Mouse (Mus musculus) kidney, embryonic 16.5 days (tissue): ENCODE measurements around the gene Cox8a. TPM values are rescaled to one million over a fixed set of nuclear protein-coding genes. Genes with fewer than 3 reads are reported as not detected.

Experiments
- ATAC-seq: fragments of 200-750 bp; cut with Nextera tagmentation; 2 replicates; pipeline ENCODE4 v1.8.0; 2017; ENCODE audit warnings: moderate TSS enrichment; ENCODE audit not compliant: low FRiP score, low TSS enrichment
- H3K27ac ChIP-seq: fragments of 300-500 bp; sonication (generic); 2 replicates; pipeline ENCODE4 v1.5.1; 2014; ENCODE audit warnings: low read length
- H3K27me3 ChIP-seq: fragments of 300-500 bp; sonication (generic); 2 replicates; pipeline ENCODE4 v1.6.1; 2014; ENCODE audit warnings: low read length, control low read depth, mixed read lengths; ENCODE audit not compliant: insufficient read depth
- H3K36me3 ChIP-seq: fragments of 300-500 bp; sonication (generic); 2 replicates; pipeline ENCODE4 v1.6.1; 2014; ENCODE audit warnings: low read length, control low read depth, mixed read lengths; ENCODE audit not compliant: insufficient read depth
- H3K4me1 ChIP-seq: fragments of 300-500 bp; sonication (generic); 2 replicates; pipeline ENCODE4 v1.6.1; 2014; ENCODE audit warnings: low read length, control low read depth, mixed read lengths; ENCODE audit not compliant: insufficient read depth
- H3K4me2 ChIP-seq: fragments of 300-500 bp; sonication (generic); replicated peaks from 2 replicates; pipeline ENCODE4 v1.6.1; 2014; ENCODE audit warnings: low read depth, low read length
- H3K4me3 ChIP-seq: fragments of 300-500 bp; sonication (generic); 2 replicates; pipeline ENCODE4 v1.5.1; 2014; ENCODE audit warnings: mild to moderate bottlenecking, low read length
- H3K9ac ChIP-seq: fragments of 300-500 bp; sonication (generic); replicated peaks from 2 replicates; pipeline ENCODE4 v1.6.1; 2014; ENCODE audit warnings: low read length
- H3K9me3 ChIP-seq: fragments of 300-500 bp; sonication (generic); 2 replicates; pipeline ENCODE4 v1.6.1; 2016; ENCODE audit warnings: low read length, control low read depth
- WGBS: fragments of 180-500 bp; shearing (Covaris S2); extraction: QIAGEN DNeasy Blood & Tissue Kit; methylation state at CpG from one replicate; pipeline ENCODE4 v1.1.7; 2014; 5-methylcytosine and 5-hydroxymethylcytosine counted together
- polyA plus RNA-seq: library from polyadenylated mRNA; unstranded; fragments of >200 nt; fragmentation: Nextera tagmentation; extraction: Ambion mirVana; gene quantifications from 2 replicates; pipeline ENCODE4 v1.2.1, GENCODE M21; 2015

The Cox8a gene
- polyA plus RNA-seq, 1 experiment from 2014 or later: 1,116 TPM

GRCm38 (mm10) chr19:7180756-7181405, 36.5 kb downstream of the Cox8a start:
- Histone ChIP-seq H3K4me3 (no peak overlapping the region), H3K27ac (no peak overlapping the region), H3K9ac (no peak overlapping the region), H3K9me3 (no peaks in the 10 kb centered on the region), H3K27me3 (peaks cover 26% of the 10 kb centered on the region; the same call in 1 of the 2 replicates), H3K4me2 (no peak overlapping the region), H3K36me3 (no peaks in the 10 kb centered on the region), H3K4me1 (peaks cover 58% of the 10 kb centered on the region)
- 75% methylated on average over 8 of the region's 8 CpGs for WGBS
- no peak for ATAC-seq

GRCm38 (mm10) chr19:7178841-7179452, 38.5 kb downstream of the Cox8a start:
- no peaks in the 10 kb centered on the region for H3K36me3 ChIP-seq
- H3K9me3 ChIP-seq: no peaks in the 10 kb centered on the region
- H3K27me3 ChIP-seq: peaks cover 23% of the 10 kb centered on the region; the same call in 1 of the 2 replicates
- H3K4me1 ChIP-seq: peaks cover 49% of the 10 kb centered on the region
- peak; percentile 68 for ATAC-seq
- WGBS: 19% methylated on average over 3 of the region's 3 CpGs
- H3K4me2 ChIP-seq: no peak overlapping the region
- H3K27ac ChIP-seq: peak overlapping the region; percentile 75
- no peak overlapping the region for H3K4me3 ChIP-seq
- no peak overlapping the region for H3K9ac ChIP-seq

- Histone ChIP-seq H3K27me3 (peaks cover 15% of the 10 kb centered on the region; the same call in 1 of the 2 replicates), H3K4me3 (no peak overlapping the region), H3K27ac (peak overlapping the region; percentile 75; the same call in 1 of the 2 replicates), H3K36me3 (no peaks in the 10 kb centered on the region), H3K9me3 (no peaks in the 10 kb centered on the region), H3K4me2 (no peak overlapping the region), H3K4me1 (peaks cover 42% of the 10 kb centered on the region), H3K9ac (no peak overlapping the region)
- no peak for ATAC-seq
- 64% methylated on average over 13 of the region's 13 CpGs for whole genome bisulfite sequencing
Observed at GRCm38 (mm10) chr19:7177804-7178511, 39.5 kb downstream of the Cox8a start.

- H3K9me3 ChIP-seq: no peaks in the 10 kb centered on the region
- no peak overlapping the region for H3K9ac ChIP-seq
- H3K4me2 ChIP-seq: no peak overlapping the region
- ATAC-seq: no peak
- 0 out of 2 replicates have a peak overlapping the region, but pooled peaks have one; percentile 21 for H3K27ac ChIP-seq
- H3K4me3 ChIP-seq: no peak overlapping the region
- no peaks in the 10 kb centered on the region for H3K36me3 ChIP-seq
- 12% methylated on average over 11 of the region's 11 CpGs for WGBS
- H3K4me1 ChIP-seq: peaks cover 47% of the 10 kb centered on the region
- peaks cover 11% of the 10 kb centered on the region; the same call in 1 of the 2 replicates for H3K27me3 ChIP-seq
Observed at GRCm38 (mm10) chr19:7176041-7176696, 41.2 kb downstream of the Cox8a start.

- Histone ChIP-seq H3K9ac (no peak overlapping the region; the same call in 1 of the 2 replicates), H3K27me3 (peaks cover 14% of the 10 kb centered on the region), H3K27ac (no peak overlapping the region), H3K4me1 (peaks cover 33% of the 10 kb centered on the region), H3K4me3 (no peak overlapping the region), H3K9me3 (no peaks in the 10 kb centered on the region), H3K4me2 (no peak overlapping the region), H3K36me3 (no peaks in the 10 kb centered on the region)
- WGBS: 15% methylated on average over 13 of the region's 13 CpGs
- peak; percentile 89 for ATAC-seq
Observed at GRCm38 (mm10) chr19:7172051-7172866, 45.2 kb downstream of the Cox8a start.

GRCm38 (mm10) chr19:7171447-7171846, 46.0 kb downstream of the Cox8a start:
- no peak overlapping the region for H3K27ac ChIP-seq
- H3K4me2 ChIP-seq: no peak overlapping the region
- no peaks in the 10 kb centered on the region for H3K36me3 ChIP-seq
- H3K9ac ChIP-seq: 0 out of 2 replicates have a peak overlapping the region, but pooled peaks have one; percentile 14
- peaks cover 17% of the 10 kb centered on the region for H3K27me3 ChIP-seq
- no peaks in the 10 kb centered on the region for H3K9me3 ChIP-seq
- H3K4me3 ChIP-seq: no peak overlapping the region
- whole genome bisulfite sequencing: 16% methylated on average over 8 of the region's 8 CpGs
- ATAC-seq: peak; percentile 22; the same call in 1 of the 2 replicates
- peaks cover 33% of the 10 kb centered on the region for H3K4me1 ChIP-seq

GRCm38 (mm10) chr19:7170916-7171315, 46.5 kb downstream of the Cox8a start:
- WGBS: 57% methylated on average over 6 of the region's 6 CpGs
- Histone ChIP-seq H3K9me3 (no peaks in the 10 kb centered on the region), H3K4me1 (peaks cover 29% of the 10 kb centered on the region), H3K27ac (no peak overlapping the region), H3K9ac (0 out of 2 replicates have a peak overlapping the region, but pooled peaks have one; percentile 14), H3K4me2 (no peak overlapping the region), H3K27me3 (peaks cover 22% of the 10 kb centered on the region), H3K4me3 (no peak overlapping the region), H3K36me3 (no peaks in the 10 kb centered on the region)
- no peak for ATAC-seq

- Histone ChIP-seq H3K4me3 (no peak overlapping the region), H3K27me3 (peaks cover 42% of the 10 kb centered on the region), H3K36me3 (no peaks in the 10 kb centered on the region), H3K9me3 (no peaks in the 10 kb centered on the region), H3K4me1 (peaks cover 47% of the 10 kb centered on the region), H3K4me2 (no peak overlapping the region), H3K9ac (no peak overlapping the region), H3K27ac (no peak overlapping the region)
- ATAC-seq: no peak
- 38% methylated on average over 2 of the region's 2 CpGs for WGBS
Observed at GRCm38 (mm10) chr19:7168423-7168822, 49.0 kb downstream of the Cox8a start.

GRCm38 (mm10) chr19:7166767-7167166, 50.6 kb downstream of the Cox8a start:
- Histone ChIP-seq H3K9me3 (no peaks in the 10 kb centered on the region), H3K9ac (no peak overlapping the region), H3K4me2 (no peak overlapping the region), H3K4me3 (no peak overlapping the region), H3K27ac (no peak overlapping the region), H3K27me3 (peaks cover 49% of the 10 kb centered on the region), H3K4me1 (peaks cover 38% of the 10 kb centered on the region), H3K36me3 (no peaks in the 10 kb centered on the region)
- 12% methylated on average over 6 of the region's 6 CpGs for WGBS
- no peak for ATAC-seq
